Mouse (Mus musculus) C2C12 (cell line): ENCODE measurements around the gene Stard3nl. TPM values are rescaled to one million over a fixed set of nuclear protein-coding genes. Genes with fewer than 3 reads are reported as not detected.

Experiments
- H3K27me3 ChIP-seq: one replicate; pipeline ENCODE4 v1.6.1; 2011; ENCODE audit not compliant: control insufficient read depth, insufficient read depth, insufficient read length
- H3K36me3 ChIP-seq: one replicate; pipeline ENCODE4 v1.6.1; 2011; ENCODE audit not compliant: control insufficient read depth, insufficient read depth
- H3K4me3 ChIP-seq: one replicate; pipeline ENCODE4 v1.5.1; 2011; ENCODE audit warnings: mild to moderate bottlenecking, control low read depth; ENCODE audit not compliant: poor library complexity, insufficient read depth, severe bottlenecking
- H3K79me2 ChIP-seq: one replicate; pipeline ENCODE4 v1.6.1; 2011; ENCODE audit not compliant: control insufficient read depth, insufficient read depth
- H3K79me3 ChIP-seq: one replicate; pipeline ENCODE4 v1.6.1; 2011; ENCODE audit warnings: low read depth, control low read depth
- H3ac ChIP-seq: one replicate; pipeline ENCODE3; 2011; ENCODE audit warnings: low read depth; ENCODE audit not compliant: control insufficient read depth, insufficient read length
- CEBPB ChIP-seq: IDR thresholded peaks from one replicate; pipeline ENCODE4 v1.6.1; 2011; ENCODE audit warnings: low read depth, mild to moderate bottlenecking, control low read depth, moderate library complexity
- CTCF ChIP-seq: IDR thresholded peaks from one replicate; pipeline ENCODE4 v1.5.1; 2011; ENCODE audit not compliant: control insufficient read depth, insufficient read depth, insufficient read length
- FOSL1 ChIP-seq: IDR thresholded peaks from one replicate; pipeline ENCODE4 v1.8.0; 2011; ENCODE audit warnings: mild to moderate bottlenecking, low read length; ENCODE audit not compliant: poor library complexity, insufficient read depth, severe bottlenecking
- MAX ChIP-seq: IDR thresholded peaks from one replicate; pipeline ENCODE4 v1.6.1; 2011; ENCODE audit warnings: mild to moderate bottlenecking, control low read depth
- MYOD1 ChIP-seq: IDR thresholded peaks from one replicate; pipeline ENCODE4 v1.6.1; 2011; ENCODE audit warnings: low read depth; ENCODE audit not compliant: control insufficient read depth, insufficient read length
- MYOG ChIP-seq: IDR thresholded peaks from one replicate; pipeline ENCODE4 v1.6.1; 2011; ENCODE audit not compliant: control insufficient read depth, insufficient read length; ENCODE audit errors: extremely low read depth
- USF1 ChIP-seq: IDR thresholded peaks from one replicate; pipeline ENCODE4 v1.6.1; 2011; ENCODE audit warnings: low read depth, mild to moderate bottlenecking, control low read depth, moderate library complexity
- polyA plus RNA-seq: library from polyadenylated mRNA; unstranded; fragments of >200 nt; fragmentation: generic; extraction: Trizol; gene quantifications from one replicate; pipeline ENCODE4 v1.2.1, GENCODE M21; 2012; ENCODE audit warnings: missing spikeins

Gene Stard3nl
- polyA plus RNA-seq, 1 experiment: 29.2 TPM

- Histone ChIP-seq H3K36me3 (peaks cover 10% of the 10 kb centered on the region), H3K79me3 (peaks cover 2% of the 10 kb centered on the region), H3K27me3 (no peaks in the 10 kb centered on the region), H3K4me3 (no peak overlapping the region), H3K79me2 (no peaks in the 10 kb centered on the region), H3ac (no peak overlapping the region)
- TF ChIP-seq USF1 (no peak), MYOG (no peak), FOSL1 (no peak), CEBPB (no peak), MYOD1 (no peak), MAX (no peak), CTCF (no peak)
Measured at GRCm38 (mm10) chr13:19390296-19390695, 5.3 kb downstream of the Stard3nl start.

GRCm38 (mm10) chr13:19389896-19390295 is 5.7 kb downstream of the Stard3nl start:
- Histone ChIP-seq H3K4me3 (no peak overlapping the region), H3K79me3 (peaks cover 2% of the 10 kb centered on the region), H3K27me3 (no peaks in the 10 kb centered on the region), H3K36me3 (peaks cover 10% of the 10 kb centered on the region), H3K79me2 (no peaks in the 10 kb centered on the region), H3ac (no peak overlapping the region)
- TF ChIP-seq CTCF (no peak), MYOG (no peak), MAX (no peak)

- no peak for TF ChIP-seq FOSL1
- no peak for TF ChIP-seq CEBPB
- no peak for TF ChIP-seq MYOD1
- TF ChIP-seq MAX: no peak
- no peak for TF ChIP-seq MYOG
- TF ChIP-seq CTCF: no peak
- no peak for TF ChIP-seq USF1
- peaks cover 10% of the 10 kb centered on the region for H3K36me3 ChIP-seq
- H3K79me2 ChIP-seq: no peaks in the 10 kb centered on the region
- peaks cover 2% of the 10 kb centered on the region for H3K79me3 ChIP-seq
- no peaks in the 10 kb centered on the region for H3K27me3 ChIP-seq
- H3ac ChIP-seq: no peak overlapping the region
- H3K4me3 ChIP-seq: no peak overlapping the region
Measured at GRCm38 (mm10) chr13:19389434-19389833, 6.2 kb downstream of the Stard3nl start.

GRCm38 (mm10) chr13:19385226-19385625 is 10.4 kb downstream of the Stard3nl start:
- H3K79me2 ChIP-seq: no peaks in the 10 kb centered on the region
- TF ChIP-seq USF1: no peak
- no peak for TF ChIP-seq MYOD1
- no peak for TF ChIP-seq CEBPB
- no peak for TF ChIP-seq FOSL1
- no peak for TF ChIP-seq CTCF
- no peaks in the 10 kb centered on the region for H3K36me3 ChIP-seq
- H3ac ChIP-seq: no peak overlapping the region
- H3K4me3 ChIP-seq: no peak overlapping the region
- H3K27me3 ChIP-seq: no peaks in the 10 kb centered on the region
- no peaks in the 10 kb centered on the region for H3K79me3 ChIP-seq

- H3K27me3 ChIP-seq: no peaks in the 10 kb centered on the region
- TF ChIP-seq USF1 (no peak), CEBPB (no peak)
- H3ac ChIP-seq: no peak overlapping the region
- peaks cover 2% of the 10 kb centered on the region for H3K36me3 ChIP-seq
- no peaks in the 10 kb centered on the region for H3K79me2 ChIP-seq
- no peaks in the 10 kb centered on the region for H3K79me3 ChIP-seq
- no peak overlapping the region for H3K4me3 ChIP-seq
Measured at GRCm38 (mm10) chr13:19381112-19381828, 14.3 kb downstream of the Stard3nl start.

GRCm38 (mm10) chr13:19379313-19379712 is 16.3 kb downstream of the Stard3nl start:
- TF ChIP-seq CEBPB (no peak), FOSL1 (no peak), MYOG (no peak), MAX (no peak), USF1 (no peak), MYOD1 (no peak), CTCF (no peak)
- H3K79me2 ChIP-seq: no peaks in the 10 kb centered on the region
- no peak overlapping the region for H3ac ChIP-seq
- no peaks in the 10 kb centered on the region for H3K27me3 ChIP-seq
- peaks cover 3% of the 10 kb centered on the region for H3K36me3 ChIP-seq
- H3K4me3 ChIP-seq: no peak overlapping the region
- H3K79me3 ChIP-seq: no peaks in the 10 kb centered on the region
